Mouse (Mus musculus): ENCODE results near the gene Car11.

Gene Car11

DNA sequence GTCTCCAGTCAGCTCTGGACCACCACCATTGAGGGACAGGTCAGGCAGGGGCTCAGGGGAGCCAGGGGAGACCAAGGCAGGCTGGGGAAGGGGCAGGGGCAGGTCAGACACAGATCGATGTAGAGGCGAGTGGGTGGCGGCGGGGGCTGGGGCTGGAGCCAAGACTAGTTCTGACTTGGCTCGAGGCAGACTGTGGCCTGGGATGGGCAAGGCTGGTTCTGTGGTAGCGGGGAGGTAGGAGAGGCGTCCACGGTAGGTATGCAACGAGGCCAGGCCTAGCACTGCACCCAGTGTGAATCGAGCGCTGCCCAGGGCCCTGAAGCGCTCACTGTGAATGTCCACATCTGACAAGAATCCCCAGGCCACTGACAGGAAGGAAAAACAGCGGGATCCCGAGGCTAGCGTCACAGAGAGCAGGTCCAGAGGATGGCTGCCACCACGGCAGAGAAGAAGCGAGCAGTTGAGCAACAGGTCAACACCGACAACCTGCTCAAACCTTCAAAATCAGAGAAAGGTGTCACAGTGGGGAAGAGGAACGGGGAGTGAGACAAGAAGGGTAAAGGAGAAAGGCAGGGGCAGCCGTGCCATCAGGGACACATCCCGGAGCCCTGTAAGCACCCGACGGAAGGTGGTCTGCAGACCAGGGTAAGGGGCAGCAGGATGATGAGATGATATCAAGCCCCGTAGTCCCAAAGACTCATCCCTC lies 11.8 kb downstream of the Car11 start:
- DNase-seq = no peak

DNA sequence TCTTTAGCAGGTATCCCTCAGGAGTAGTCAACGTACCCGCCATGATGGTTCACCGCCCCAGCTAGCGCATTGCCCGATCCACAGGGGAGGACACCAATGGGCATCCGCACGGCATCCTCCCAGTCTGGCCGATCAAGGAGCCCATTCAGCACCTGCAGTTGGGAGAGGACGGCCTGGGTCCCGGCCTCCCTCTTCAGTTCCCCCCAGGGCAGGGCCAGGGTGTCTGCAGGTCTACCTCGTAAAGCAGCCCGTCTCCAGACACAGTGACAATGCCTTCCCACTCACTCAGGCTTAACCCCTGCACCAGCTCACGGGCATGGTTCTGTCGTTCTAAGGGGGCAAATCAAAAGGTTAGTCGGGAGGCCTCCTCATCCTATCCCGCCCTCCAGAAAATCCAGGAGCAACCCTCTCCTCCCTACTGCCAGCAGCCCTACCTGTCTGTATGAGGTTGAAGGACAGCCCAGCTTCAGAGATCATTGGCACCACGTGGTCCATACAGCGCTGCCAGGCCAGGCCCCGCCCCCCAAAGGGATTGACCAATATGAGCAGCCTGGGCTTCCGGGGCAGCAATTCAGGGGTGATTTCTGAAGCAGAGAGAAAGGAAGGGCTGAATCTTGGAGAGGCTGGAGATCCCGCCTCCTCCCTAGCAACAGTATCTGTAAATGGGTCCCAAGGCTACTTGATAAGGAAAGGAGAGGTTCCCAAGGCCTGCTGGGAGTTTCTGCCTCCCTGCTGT lies 12.5 kb downstream of the Car11 start:
- DNase-seq = no peak

DNA sequence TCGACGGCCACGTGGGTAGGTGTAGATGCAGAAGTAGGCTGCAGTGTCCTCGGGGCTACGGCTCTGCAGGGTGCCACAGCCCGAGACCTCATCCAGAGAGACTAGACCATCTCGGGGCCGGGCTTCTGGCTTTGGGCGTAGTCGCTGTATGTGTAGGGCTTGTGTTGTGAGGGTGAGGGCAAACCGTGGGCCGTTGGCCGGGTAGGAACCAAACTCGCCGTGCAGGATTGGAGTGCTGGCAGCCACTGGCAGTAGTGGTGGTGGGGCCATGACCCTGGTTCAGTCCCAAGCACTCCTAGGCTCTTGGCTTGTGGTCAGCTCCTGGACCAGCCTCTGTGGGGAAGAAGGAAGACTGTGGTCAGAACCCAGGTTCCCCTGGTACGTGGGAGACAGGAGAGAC lies 13.8 kb downstream of the Car11 start:
- no peak for DNase-seq

DNA sequence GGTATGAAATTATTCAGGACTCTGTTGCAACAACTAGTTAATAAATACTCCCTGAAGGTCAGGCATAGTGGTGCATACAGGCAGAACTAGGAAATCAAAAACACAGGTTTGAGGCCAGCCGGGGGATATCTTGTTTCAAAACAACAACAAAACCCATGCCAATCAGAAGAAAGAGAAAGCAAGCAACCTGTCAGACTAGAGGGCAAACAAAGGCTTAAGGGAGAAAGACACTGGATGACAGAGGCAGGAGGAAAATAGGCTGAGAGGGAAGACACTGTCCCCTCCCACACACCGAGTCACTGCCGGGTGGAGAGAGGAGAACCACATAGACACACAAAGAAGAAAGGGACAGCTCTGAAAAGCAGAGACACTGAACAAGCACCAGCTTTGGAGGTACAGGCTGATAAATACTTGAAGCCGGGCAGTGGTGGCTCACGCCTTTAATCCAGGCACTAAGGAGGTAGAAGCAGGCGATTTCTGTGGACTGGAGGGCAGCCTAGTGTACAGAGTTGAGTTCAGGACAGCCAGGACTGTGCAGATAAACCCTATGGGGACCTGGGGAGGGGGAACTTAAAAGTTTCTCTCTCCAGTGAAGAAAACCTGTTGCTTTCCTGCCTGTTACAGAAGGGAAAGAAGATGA lies 14.4 kb downstream of the Car11 start:
- no peak for DNase-seq

DNA sequence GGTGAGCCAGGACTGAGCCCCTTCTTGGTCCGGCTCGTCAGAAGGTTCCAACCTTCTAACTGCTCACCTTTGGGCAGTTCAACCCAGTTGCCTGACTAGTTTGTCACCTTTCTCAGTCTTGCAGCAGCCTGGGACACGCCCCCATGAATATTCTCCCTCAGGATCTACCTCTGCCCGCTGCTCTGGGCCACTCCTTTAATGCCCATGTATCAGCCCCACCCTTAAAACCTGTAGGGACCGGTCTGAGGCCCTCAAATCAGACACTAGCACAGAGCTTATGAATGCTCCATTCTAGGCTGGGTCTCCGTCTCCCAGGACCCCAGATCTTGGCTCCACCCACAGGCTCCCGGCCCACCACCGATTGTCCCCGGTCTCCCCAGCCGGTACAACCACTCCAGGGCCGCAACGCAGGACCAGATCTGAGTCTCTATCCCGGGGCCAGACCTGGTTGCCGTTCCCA lies 15.0 kb downstream of the Car11 start:
- DNase-seq = no peak

DNA sequence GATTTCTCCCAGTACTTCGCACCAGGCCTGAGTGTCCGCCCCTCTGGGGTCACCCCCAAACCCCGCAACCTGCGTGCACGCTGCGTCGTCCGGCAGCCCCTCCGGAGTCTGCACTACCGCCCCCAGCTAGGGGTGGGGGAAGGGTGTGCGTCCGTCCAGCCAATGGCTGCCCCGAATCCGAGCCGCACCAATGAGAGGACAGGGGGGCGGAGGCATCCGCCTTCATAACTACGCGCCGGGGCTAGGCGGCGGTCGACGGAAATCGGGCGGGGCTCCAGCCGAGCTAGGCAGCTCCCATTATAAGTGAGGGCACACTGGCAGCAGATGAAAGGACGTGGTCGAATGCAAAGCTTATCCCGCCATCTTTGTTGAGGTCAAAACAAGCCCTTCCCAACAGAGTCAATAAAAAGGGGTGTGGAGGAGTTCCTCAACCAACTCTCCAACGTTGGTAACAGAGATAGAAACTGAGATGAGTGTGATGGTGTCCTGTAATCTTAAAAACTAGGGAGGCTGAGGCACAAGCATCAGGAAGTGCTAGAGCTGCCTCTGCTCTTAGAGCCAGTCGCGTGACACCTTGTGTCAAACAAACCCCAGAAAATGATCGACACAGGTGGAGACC lies 15.6 kb downstream of the Car11 start, which contains the start of gene Rpl18:
TSS of gene Rpl18 (plus strand) at position 368 of the 619 bp plus-strand sequence.
- DNase-seq = peak; percentile 99

DNA sequence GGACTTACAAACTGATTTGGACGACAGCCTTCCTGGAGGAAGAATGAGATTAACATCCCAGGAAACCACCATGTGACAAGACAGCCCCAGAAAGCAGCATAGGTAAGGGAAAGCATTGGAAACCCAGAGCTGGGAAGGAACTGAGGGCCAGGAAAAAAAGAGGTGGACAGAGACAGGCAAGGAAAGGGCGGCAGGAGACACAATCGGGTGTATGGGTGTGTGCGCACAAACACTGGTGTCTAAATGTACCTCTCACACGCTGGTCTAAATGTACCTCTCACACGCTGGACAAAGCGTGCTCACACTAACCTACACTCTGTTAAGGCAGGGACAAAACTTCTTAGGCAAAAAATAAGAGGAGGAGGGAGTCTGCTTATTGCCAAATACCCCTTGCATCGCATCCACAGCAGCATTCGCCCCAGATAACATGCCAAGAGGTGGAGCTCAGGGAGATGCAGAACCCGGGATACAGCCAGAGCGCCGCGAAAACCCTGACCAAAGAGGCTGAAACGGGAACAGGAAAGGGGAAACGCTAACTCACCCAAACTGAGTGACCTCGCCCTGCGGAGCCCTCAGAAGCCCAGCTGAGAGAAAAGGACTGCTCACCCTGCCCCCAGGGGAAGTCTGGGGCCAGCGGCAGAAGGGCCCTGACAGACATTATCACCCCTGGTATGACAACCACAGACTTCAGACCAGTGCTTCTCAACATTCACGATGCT lies 16.3 kb downstream of the Car11 start:
- DNase-seq = no peak

DNA sequence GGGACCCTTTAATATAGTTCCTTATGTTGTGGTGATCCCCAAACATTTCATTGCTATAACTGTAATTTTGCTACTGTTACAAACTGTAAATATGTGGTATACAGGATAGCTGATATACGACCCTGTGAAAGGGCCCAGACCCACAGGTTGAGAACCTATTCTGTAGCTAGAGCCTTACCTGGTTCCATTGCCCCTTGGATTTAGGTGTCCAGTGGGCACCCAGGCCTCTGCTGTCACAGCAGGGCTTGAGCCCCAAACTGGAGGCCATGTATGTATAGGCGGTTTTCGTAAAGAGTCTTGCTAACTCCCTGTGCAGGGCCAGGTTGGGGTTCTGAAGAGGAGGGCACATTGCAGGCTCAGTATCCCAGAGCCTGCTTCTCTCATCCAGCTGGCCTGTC lies 16.8 kb downstream of the Car11 start:
- DNase-seq = no peak

DNA sequence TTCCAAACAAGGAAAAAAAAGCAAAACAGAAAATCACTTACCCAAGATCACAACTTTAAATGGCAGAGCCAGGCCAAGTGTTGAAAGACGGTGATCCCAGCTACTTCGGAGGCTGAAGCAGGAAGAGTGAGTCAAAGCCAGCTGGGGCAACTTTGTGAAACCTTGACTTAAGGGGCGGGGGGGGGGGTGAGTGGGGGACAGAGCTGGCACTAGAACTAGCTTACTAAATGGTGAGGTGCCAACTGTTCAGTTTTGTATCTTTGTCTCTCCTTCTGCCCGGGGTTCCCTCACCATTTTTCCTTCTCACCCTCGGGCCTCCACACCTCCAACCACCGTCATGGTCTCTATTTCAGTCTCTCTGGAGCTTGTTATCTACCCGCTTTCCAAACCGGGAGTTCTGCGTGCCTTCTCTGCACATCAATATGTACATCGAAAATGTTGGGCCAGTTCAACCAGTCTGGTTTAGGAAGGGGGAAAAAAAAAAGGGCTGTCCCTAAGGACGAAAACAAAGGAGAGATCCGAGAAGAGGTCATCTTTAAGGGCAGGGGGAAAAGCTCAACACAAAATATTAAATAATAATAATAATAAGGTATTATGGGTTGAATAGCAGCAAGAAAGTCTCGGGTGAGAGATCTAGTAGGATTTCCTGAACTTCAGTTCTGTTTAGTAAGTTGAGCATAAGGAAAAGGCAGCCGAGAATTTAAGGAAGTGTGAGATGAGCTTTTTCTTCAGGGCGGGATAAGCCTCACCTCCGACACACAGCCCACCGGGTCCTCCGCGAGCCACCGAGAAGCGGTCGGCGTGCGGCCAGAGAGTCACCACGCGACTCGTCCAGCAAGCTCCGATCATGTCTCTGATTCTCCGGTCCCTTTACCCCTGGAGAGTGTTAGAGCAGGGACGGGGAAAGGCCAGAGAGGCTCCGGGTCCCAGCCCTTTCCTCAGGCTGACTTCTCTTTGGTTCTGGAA lies 17.6 kb downstream of the Car11 start:
- DNase-seq = no peak

DNA sequence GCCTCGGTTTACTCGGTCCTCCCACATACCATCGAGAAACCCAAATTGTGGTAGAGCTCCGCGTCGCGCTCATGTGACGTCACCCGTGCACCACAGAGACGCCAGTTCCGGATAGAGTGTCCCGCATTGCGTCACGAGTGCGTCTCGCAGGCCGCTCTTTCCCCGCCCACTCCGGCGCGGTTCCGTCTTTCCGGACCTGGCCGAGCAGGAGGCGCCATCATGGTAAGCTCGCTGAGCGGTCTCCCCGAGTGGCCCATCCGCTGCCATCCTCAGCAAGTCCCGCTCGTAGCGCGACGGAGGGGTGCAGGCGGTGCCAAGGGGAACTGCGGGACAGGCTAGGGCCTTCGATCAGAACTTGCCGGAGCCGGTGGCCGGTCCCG lies 18.3 kb downstream of the Car11 start, which contains the start of gene Sphk2:
TSS of gene Sphk2 (minus strand) at position 85 of the 380 bp plus-strand sequence.
- DNase-seq = peak; percentile 98

DNA sequence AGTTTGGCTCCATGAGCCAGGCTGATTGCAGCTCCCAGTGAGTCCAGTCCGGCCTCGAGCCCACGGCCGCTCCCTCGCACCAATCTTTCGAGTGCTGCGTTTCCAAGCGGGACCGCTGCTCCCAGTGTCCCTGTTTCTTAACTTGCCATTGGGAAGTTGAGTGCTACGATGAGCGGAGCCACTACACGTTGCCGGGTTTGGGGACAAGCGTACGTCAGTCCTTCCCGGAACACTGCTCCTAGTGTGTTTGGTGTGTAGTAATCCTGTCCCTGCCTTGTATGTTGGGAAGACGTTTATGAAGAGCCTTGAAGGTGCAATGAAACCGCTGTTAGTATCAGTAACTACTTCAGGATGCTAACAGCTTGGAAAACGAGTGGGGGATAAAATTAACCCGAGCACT lies 18.7 kb downstream of the Car11 start:
- no peak for DNase-seq

DNA sequence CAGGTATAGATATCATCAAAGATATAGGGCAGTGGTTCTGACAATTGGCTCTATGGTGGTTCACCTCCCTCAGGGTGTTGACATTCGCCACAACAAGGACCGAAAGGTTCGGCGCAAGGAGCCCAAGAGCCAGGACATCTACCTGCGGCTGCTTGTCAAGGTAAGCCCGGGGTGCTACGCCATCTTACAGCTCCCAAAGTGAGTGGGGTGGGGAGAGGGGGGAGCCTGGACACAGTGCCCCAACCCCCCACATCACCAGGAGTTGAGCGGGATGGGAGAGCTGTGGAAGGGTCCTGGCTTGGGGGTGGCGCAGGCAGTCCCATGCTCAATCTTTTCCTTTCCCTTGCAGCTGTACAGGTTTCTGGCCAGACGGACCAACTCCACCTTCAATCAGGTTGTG lies 19.5 kb downstream of the Car11 start:
- no peak for DNase-seq

DNA sequence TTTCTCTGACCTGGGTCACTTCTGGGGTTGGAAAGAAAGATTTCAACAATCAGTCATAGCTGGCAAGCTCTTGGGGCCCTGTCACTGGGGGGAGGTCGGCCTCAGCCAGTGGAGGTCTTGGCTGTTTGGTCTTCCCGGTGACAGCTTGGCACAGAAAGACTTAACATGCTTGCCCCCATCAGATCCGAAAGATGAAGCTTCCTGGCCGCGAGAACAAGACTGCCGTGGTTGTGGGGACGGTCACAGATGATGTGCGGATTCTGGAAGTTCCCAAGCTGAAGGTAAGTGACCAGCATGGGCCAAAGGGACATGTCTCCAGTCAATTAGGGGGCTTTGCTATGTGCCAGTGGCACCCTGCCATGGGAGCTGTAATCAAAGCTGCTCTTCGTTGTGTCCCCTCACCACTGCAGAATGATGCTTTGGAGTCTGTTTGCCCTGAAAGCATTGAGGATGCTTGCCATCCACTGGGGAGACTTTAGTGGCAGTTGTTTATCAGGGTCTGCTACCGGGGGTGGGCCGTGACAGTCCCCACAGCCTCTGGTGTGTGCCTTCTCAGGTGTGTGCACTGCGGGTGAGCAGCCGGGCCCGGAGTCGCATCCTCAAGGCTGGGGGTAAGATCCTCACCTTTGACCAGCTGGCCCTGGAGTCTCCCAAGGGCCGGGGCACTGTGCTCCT lies 20.2 kb downstream of the Car11 start:
- no peak for DNase-seq

DNA sequence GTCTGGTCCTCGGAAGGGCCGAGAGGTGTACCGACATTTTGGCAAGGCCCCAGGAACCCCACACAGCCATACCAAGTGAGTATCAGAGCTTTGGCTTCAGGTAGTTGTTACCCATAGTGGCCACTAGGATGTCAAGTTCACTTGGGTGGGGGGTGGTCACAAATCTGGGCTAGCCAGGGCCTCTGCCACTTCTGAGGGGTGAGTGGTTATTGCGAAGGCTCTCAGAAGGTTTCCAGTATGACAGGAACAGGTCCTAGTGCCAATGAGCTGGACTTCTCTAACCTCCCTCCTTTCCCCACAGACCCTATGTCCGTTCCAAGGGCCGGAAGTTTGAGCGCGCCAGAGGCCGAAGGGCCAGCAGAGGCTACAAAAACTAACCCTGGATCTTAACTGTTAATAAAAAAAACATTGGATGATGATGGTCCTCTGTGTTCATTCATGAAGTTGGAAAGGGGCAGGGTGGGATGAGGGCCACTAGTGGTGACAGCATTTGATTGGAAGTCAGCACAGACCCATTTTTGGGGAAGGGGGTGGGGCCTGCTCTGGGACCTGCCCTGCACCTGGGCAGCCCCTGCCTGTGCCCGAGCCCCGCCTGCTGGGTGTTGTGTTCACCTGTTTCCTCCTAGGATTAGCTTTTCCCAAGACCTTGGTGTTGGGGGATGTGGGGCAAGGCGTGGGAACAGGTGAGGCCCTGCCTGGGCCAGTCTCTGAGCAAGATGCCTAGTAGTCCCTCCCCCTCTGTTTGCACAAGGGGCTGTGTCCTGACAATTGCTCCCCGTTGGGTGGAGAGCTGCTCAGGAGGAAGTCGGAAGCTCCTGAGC lies 21.0 kb downstream of the Car11 start, which contains the start of gene Fam83e:
TSS of gene Fam83e (plus strand) at position 800 of the 821 bp plus-strand sequence.
- DNase-seq = no peak

DNA sequence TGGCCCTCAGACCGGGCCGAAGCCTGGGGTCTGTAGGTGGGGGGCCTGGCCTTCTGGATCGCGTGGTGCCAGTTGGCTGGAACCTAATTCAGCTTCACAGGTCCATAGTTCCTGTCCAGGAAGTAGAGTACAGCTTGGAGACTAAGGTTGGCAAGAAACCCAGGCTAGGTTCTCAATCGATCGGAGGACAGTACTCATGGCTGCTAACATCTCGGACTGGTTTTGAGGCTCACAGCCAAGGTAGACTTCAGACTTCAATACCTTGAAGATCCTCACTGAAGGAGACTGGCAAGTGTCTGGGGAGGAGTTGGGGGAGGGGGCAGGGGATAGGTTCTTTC lies 21.6 kb downstream of the Car11 start:
- no peak for DNase-seq

DNA sequence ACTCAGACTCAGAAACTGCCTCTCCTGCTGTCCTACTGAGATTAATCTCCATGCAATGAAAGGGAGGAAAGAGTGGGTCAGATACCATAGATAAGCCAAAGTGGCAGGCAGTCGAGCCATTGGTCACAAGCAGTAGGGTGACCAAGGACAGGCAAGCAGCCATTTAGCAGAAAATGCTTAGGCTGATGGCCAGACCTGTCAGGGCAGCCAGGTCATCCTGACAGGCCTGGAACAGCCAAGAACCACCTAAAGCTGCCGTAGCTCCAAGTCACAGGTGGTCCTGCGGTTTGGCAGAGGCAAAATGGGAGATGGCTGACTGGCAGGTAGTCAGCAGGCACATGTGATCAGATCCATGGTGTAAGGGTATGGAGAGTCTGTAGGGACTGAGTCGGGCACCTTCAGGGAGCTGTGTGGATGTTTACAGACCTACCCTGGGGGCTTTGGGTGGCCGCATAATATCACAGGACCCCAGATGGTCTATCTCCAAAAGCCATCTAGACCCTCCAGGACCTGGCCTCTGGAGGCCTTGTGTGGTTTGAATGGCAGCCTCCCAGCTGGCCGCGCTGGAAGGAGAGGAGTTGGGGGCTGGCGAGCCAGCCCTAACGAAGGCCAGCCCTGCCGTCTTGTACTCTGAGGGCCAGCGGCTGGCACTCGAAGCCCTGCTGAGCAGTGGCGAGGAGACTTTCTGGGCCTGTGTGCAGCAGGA lies 22.2 kb downstream of the Car11 start:
- no peak for DNase-seq

DNA sequence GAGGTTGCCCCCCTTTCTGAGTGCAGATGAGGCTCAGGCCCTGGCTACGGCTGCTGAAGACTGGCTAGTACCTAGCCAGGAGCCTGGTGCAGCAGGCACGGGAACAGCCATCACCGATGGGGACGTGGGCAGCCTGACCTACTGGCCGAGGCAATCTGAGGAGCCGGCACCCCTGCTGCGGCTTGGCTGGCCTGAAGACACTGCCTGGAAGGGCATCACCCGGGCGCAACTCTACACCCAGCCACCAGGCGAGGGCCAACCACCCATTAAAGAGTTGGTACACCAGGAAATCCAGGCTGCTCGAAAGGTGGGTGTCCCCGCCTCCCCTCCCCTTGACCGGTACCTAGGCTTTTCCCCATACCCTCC lies 22.7 kb downstream of the Car11 start:
- no peak for DNase-seq

DNA sequence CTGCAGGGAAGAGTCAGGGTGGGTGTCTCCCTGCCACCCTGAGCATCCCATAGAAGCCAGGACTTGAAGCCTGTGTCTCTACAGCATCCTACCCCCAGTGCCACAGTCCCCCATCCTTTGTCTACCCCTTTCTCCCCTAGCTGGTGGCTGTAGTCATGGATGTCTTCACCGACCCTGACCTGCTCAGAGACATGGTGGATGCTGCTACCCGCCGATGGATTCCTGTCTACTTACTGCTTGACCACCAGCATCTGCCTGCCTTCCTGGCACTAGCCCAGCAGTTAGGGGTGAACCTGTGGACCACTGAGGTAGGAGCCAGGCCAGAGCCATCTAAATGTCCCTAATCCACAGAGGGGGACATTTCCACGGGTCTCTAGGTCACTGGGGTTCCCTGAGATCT lies 23.7 kb downstream of the Car11 start:
- no peak for DNase-seq

DNA sequence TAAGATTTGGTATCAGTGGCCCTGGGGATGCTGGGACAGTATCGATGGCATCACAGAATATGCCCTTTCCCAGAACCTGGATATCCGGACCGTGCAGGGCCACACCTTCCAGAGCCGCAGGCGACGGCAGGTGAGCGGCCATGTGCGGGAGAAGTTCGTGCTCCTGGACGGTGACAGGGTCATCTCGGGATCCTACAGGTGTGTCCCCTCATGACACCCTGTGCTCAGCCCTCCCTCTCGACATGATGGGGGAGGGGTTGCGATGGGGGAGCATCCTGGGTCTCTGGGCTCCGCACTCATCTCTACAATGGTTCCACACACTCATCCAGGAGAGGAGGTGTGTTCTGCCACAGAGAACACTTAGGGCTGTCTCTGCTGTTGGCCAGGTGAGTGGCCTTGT lies 24.1 kb downstream of the Car11 start:
- DNase-seq = no peak
